Mouse (Mus musculus): Measurements from ENCODE around the gene Ankrd55. TPM values are rescaled to one million over a fixed set of nuclear protein-coding genes. Genes with fewer than 3 reads are reported as not detected.

Gene Ankrd55
- polyA plus RNA-seq, 1 experiment from 2014 or later: 9.2 TPM

DNA sequence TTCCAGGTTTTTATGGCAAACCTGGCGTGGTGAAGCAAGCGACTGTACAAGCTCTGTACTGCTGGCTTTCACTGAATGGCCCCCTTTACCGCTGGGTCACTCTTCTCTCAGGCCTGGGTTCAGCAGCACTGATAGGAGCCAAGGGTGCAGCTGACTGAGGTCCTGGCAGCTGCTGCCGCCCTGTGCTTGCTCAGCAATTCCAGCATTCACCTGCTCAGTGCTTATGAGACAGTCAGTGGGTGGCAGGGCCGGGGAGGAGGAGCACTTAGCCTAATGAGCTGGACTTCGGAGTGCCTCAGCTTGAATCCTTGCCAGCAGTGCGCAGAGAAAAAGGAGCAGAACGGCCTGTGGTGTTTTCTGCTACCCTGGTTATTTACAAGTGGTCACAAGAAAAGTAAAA, 87.5 kb downstream of the Ankrd55 start:
- WGBS: 38% methylated on average over 8 of the region's 8 CpGs
- peak; percentile 55; the same call in 1 of the 2 replicates for ATAC-seq (ENCODE audit: low FRiP score)
- peak; percentile 41 for DNase-seq (ENCODE audit: low spot score)
- no peaks in the 10 kb centered on the region for H3K9me3 ChIP-seq (ENCODE audit: control insufficient read depth, low read length)
- no peak overlapping the region for H3K4me3 ChIP-seq (replicated peaks; ENCODE audit: low read length)
- H3K9ac ChIP-seq: no peak overlapping the region
- no peak overlapping the region for H3K27ac ChIP-seq
- H3K36me3 ChIP-seq (replicated peaks; ENCODE audit: control insufficient read depth, insufficient read depth): no peaks in the 10 kb centered on the region
- no peaks in the 10 kb centered on the region for H3K4me1 ChIP-seq (replicated peaks; ENCODE audit: control insufficient read depth, insufficient read depth, low read length)
- no peak overlapping the region for H3K4me2 ChIP-seq (replicated peaks)
- H3K27me3 ChIP-seq (ENCODE audit: control insufficient read depth, insufficient read depth, low read length): no peaks in the 10 kb centered on the region

DNA sequence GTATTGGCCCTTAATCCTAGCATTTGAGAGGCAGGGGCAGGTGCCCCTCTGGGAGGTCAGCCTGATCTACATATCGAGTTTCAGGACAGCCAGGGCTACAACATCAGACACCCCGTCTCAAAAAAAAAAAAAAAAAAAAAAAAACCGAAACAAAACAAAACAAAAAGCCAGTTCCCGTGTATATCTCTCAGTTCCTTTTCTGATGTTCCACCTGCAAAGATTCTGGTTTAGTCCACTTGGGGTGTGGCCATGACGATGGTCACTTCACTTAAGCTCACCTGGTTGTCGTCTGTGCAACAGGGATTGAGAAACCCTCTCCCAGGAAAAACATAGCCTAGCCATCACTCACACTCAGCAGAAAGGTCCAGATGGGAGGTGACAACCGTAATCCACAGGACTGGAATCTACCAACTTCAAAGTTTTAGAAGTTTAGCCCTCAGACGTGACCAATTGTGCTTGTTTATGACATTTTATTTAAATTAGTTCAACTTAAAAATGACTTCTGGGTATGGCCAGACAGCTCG, 90.6 kb downstream of the Ankrd55 start:
- H3K4me3 ChIP-seq (replicated peaks; ENCODE audit: low read length): no peak overlapping the region
- ATAC-seq (ENCODE audit: low FRiP score) (no peak), DNase-seq (ENCODE audit: low spot score) (no peak)
- H3K4me2 ChIP-seq (replicated peaks): no peak overlapping the region
- no peaks in the 10 kb centered on the region for H3K27me3 ChIP-seq (ENCODE audit: control insufficient read depth, insufficient read depth, low read length)
- no peaks in the 10 kb centered on the region for H3K4me1 ChIP-seq (replicated peaks; ENCODE audit: control insufficient read depth, insufficient read depth, low read length)
- H3K9me3 ChIP-seq (ENCODE audit: control insufficient read depth, low read length): no peaks in the 10 kb centered on the region
- H3K9ac ChIP-seq: no peak overlapping the region
- H3K27ac ChIP-seq: no peak overlapping the region
- 84% methylated on average over 9 of the region's 9 CpGs for WGBS
- no peaks in the 10 kb centered on the region for H3K36me3 ChIP-seq (replicated peaks; ENCODE audit: control insufficient read depth, insufficient read depth)

DNA sequence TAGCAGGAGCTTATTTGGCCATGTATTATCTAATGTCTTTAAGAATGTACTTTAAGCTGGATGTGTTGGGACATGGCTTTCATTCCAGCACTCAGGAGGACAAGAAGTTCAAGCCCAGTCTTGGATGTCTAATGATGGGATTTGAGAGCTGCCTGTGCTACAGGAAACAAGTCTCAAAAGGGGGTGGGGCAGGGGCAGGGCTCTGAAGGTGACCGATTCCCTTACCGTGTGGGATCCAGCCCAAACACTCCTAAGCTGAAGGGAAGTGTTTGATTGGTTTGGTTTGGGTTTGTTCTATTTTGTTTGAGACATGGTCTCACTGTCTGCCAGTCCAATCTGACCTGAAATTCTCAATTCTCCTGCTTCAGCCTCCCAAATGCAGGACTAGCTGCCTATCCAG, 93.2 kb downstream of the Ankrd55 start:
- no peak for DNase-seq (ENCODE audit: low spot score)
- no peak overlapping the region for H3K27ac ChIP-seq
- no peaks in the 10 kb centered on the region for H3K9me3 ChIP-seq (ENCODE audit: control insufficient read depth, low read length)
- no peaks in the 10 kb centered on the region for H3K27me3 ChIP-seq (ENCODE audit: control insufficient read depth, insufficient read depth, low read length)
- H3K4me2 ChIP-seq (replicated peaks): no peak overlapping the region
- 81% methylated on average over 2 of the region's 2 CpGs for WGBS
- H3K36me3 ChIP-seq (replicated peaks; ENCODE audit: control insufficient read depth, insufficient read depth): no peaks in the 10 kb centered on the region
- ATAC-seq (ENCODE audit: low FRiP score): no peak
- no peak overlapping the region for H3K4me3 ChIP-seq (replicated peaks; ENCODE audit: low read length)
- no peak overlapping the region for H3K9ac ChIP-seq
- H3K4me1 ChIP-seq (replicated peaks; ENCODE audit: control insufficient read depth, insufficient read depth, low read length): no peaks in the 10 kb centered on the region

DNA sequence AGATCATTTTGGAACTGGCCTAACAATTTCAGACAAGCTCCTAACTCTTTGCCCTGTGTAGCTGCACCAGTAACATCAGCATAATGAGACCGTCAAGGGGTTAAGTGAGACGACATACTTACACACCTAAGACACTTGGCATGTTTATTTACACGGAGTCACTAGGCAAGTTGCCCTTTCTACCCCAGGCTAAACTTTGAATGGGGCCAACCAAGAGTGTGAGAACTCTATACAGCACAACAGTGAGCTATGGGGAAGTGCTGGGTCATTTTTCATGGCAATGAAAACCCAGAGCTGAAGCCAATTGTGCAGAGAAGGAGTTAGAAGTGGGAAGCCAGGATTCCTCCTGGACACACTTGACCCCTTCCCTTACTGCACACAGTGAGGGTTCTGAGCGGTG, 94.2 kb downstream of the Ankrd55 start:
- no peak overlapping the region for H3K4me2 ChIP-seq (replicated peaks)
- H3K9ac ChIP-seq: no peak overlapping the region
- no peak overlapping the region for H3K27ac ChIP-seq
- ATAC-seq (ENCODE audit: low FRiP score) (no peak; the same call in 1 of the 2 replicates), DNase-seq (ENCODE audit: low spot score) (no peak)
- 73% methylated on average over 4 of the region's 4 CpGs for WGBS
- no peaks in the 10 kb centered on the region for H3K4me1 ChIP-seq (replicated peaks; ENCODE audit: control insufficient read depth, insufficient read depth, low read length)
- no peak overlapping the region for H3K4me3 ChIP-seq (replicated peaks; ENCODE audit: low read length)
- H3K9me3 ChIP-seq (ENCODE audit: control insufficient read depth, low read length): no peaks in the 10 kb centered on the region
- no peaks in the 10 kb centered on the region for H3K36me3 ChIP-seq (replicated peaks; ENCODE audit: control insufficient read depth, insufficient read depth)
- no peaks in the 10 kb centered on the region for H3K27me3 ChIP-seq (ENCODE audit: control insufficient read depth, insufficient read depth, low read length)

DNA sequence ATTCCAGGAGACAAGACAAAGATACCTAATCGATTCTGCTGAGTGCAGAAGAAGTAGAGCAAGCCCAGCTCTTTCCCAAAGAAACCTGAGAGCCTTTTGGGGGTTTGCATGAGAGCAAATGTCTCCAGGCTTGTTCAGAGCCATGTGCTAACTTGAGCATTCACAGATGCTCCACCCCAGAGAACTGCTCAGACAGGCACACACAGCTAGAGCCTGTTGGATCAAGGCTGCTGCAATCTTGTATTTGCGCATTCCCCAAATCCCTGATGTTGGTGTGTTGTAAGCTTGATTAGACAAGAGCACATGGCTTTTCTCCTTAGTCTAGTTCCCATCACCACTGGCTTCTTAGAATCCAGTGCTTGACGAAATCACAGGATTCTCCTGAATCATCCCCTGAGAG, 94.7 kb downstream of the Ankrd55 start:
- no peak for DNase-seq (ENCODE audit: low spot score)
- Histone ChIP-seq H3K27ac (no peak overlapping the region), H3K4me2 (replicated peaks) (no peak overlapping the region), H3K27me3 (ENCODE audit: control insufficient read depth, insufficient read depth, low read length) (no peaks in the 10 kb centered on the region), H3K9me3 (ENCODE audit: control insufficient read depth, low read length) (no peaks in the 10 kb centered on the region), H3K9ac (no peak overlapping the region), H3K4me1 (replicated peaks; ENCODE audit: control insufficient read depth, insufficient read depth, low read length) (no peaks in the 10 kb centered on the region), H3K36me3 (replicated peaks; ENCODE audit: control insufficient read depth, insufficient read depth) (no peaks in the 10 kb centered on the region), H3K4me3 (replicated peaks; ENCODE audit: low read length) (no peak overlapping the region)
- WGBS: 72% methylated on average over 3 of the region's 3 CpGs
- ATAC-seq (ENCODE audit: low FRiP score): no peak

DNA sequence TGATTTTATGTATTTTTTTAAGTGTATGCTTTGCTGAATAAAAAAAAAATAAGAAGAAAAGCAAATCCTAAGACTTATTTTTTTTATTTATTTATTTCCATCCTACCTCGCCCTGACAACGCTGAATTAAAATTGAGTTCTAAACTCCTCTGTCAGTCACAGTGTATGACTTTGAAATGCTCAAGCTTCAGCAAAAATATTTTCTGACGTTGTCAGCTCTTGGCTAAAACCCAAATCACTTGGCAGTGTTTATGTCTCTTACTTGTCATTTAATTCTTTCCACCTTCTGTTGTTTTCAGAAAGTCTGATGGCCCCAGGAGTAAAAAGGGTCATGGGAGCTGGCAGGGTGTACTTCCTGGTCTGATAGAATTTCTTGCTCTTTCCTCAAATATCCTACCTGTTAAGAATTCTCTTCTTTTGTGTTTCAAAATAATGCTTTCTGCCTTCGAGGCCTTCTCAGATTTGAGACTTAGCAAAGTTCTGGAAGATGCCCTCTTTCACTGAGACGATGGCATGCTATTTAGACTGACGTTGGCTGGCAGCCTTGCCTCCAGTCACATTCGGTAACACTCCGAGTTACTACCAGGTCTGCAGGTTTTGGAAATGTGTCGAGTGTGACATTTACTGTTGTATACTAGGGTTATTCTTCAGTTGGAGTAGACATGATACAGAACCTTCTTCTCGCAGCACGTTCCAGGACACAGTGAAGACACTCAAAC, 95.8 kb downstream of the Ankrd55 start:
- H3K9me3 ChIP-seq (ENCODE audit: control insufficient read depth, low read length): no peaks in the 10 kb centered on the region
- H3K4me3 ChIP-seq (replicated peaks; ENCODE audit: low read length): no peak overlapping the region
- WGBS: 85% methylated on average over 11 of the region's 11 CpGs
- no peak for DNase-seq (ENCODE audit: low spot score)
- no peak for ATAC-seq (ENCODE audit: low FRiP score)
- no peak overlapping the region for H3K27ac ChIP-seq
- H3K36me3 ChIP-seq (replicated peaks; ENCODE audit: control insufficient read depth, insufficient read depth): no peaks in the 10 kb centered on the region
- H3K4me1 ChIP-seq (replicated peaks; ENCODE audit: control insufficient read depth, insufficient read depth, low read length): no peaks in the 10 kb centered on the region
- H3K27me3 ChIP-seq (ENCODE audit: control insufficient read depth, insufficient read depth, low read length): no peaks in the 10 kb centered on the region
- no peak overlapping the region for H3K4me2 ChIP-seq (replicated peaks)
- no peak overlapping the region for H3K9ac ChIP-seq

DNA sequence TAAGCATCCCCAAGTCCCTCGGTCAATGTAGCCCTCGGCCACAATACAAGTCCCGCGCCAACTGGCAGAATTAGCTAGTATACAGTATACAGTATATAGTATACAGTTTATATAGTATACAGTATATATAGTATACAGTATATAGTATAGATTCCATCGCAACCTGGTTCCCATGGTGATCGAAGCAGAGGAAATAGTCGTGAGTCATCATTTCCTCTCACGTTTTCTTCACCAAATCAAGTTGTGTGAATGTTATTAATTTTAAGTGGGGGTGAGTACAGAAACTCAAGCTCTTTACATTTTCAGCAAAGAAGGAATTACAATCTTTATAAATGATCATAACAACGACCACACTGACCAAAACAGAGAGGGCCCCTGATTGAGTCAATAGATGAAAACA, 96.8 kb downstream of the Ankrd55 start:
- Histone ChIP-seq H3K36me3 (replicated peaks; ENCODE audit: control insufficient read depth, insufficient read depth) (no peaks in the 10 kb centered on the region), H3K9ac (no peak overlapping the region), H3K27ac (no peak overlapping the region), H3K4me1 (replicated peaks; ENCODE audit: control insufficient read depth, insufficient read depth, low read length) (no peaks in the 10 kb centered on the region), H3K4me2 (replicated peaks) (no peak overlapping the region), H3K9me3 (ENCODE audit: control insufficient read depth, low read length) (no peaks in the 10 kb centered on the region), H3K4me3 (replicated peaks; ENCODE audit: low read length) (no peak overlapping the region), H3K27me3 (ENCODE audit: control insufficient read depth, insufficient read depth, low read length) (no peaks in the 10 kb centered on the region)
- no peak for ATAC-seq (ENCODE audit: low FRiP score)
- DNase-seq (ENCODE audit: low spot score): no peak
- WGBS: 95% methylated on average over 9 of the region's 9 CpGs

DNA sequence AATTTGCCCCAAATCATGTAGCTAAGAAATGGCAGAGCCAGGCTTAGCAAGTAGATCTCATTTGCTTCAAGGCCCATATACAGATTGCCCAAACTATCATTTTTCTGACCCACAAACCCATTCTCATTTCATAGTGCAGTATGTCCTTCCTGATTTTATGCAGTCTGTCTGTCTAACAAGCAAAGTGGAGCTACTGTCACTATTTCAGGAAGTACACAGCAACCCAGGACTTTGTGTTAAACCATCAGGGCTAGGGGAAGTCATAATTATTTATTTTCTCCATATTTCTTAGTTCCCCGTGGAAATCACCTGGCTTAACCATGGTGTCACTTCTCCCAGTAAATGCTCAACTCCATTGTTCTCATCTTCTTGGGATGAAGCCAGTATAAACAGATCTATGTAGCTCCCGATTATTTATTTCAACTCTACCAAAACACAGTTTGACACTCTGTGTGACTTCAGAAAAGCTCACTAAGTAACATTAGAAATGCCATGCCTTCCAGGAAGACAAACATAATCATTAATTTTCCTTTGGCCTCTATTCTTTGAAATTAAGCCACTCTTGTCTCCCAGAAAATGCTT, 98.3 kb downstream of the Ankrd55 start:
- ATAC-seq (ENCODE audit: low FRiP score) (no peak), DNase-seq (ENCODE audit: low spot score) (no peak)
- H3K4me3 ChIP-seq (replicated peaks; ENCODE audit: low read length): no peak overlapping the region
- no peaks in the 10 kb centered on the region for H3K27me3 ChIP-seq (ENCODE audit: control insufficient read depth, insufficient read depth, low read length)
- H3K27ac ChIP-seq: no peak overlapping the region
- no peaks in the 10 kb centered on the region for H3K4me1 ChIP-seq (replicated peaks; ENCODE audit: control insufficient read depth, insufficient read depth, low read length)
- no peak overlapping the region for H3K4me2 ChIP-seq (replicated peaks)
- H3K9me3 ChIP-seq (ENCODE audit: control insufficient read depth, low read length): no peaks in the 10 kb centered on the region
- H3K36me3 ChIP-seq (replicated peaks; ENCODE audit: control insufficient read depth, insufficient read depth): no peaks in the 10 kb centered on the region
- WGBS: 65% methylated on average over 2 of the region's 2 CpGs
- H3K9ac ChIP-seq: no peak overlapping the region

DNA sequence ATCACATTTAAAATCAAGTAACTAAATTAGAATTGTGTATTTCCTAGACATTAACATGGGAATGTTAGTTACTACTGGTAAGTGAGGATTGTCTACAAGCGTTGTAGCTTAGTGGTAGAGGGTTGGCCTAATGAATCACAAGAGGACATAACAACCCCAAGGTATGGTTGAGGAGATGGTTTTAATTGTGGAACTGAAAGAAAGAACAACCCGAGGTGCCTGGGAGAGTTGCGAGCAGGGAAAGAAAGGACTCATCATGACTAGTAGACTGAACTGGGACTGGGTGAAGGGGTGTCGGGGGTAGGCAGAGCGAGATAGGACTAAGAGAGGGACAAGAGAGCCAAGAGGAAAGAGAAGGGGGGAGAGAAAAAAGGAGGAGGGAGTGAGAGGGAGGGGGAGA, 99.0 kb downstream of the Ankrd55 start:
- Histone ChIP-seq H3K9ac (no peak overlapping the region), H3K4me1 (replicated peaks; ENCODE audit: control insufficient read depth, insufficient read depth, low read length) (no peaks in the 10 kb centered on the region), H3K9me3 (ENCODE audit: control insufficient read depth, low read length) (no peaks in the 10 kb centered on the region), H3K4me2 (replicated peaks) (no peak overlapping the region), H3K36me3 (replicated peaks; ENCODE audit: control insufficient read depth, insufficient read depth) (no peaks in the 10 kb centered on the region), H3K4me3 (replicated peaks; ENCODE audit: low read length) (no peak overlapping the region), H3K27ac (no peak overlapping the region), H3K27me3 (ENCODE audit: control insufficient read depth, insufficient read depth, low read length) (no peaks in the 10 kb centered on the region)
- 81% methylated on average over 5 of the region's 5 CpGs for WGBS
- DNase-seq (ENCODE audit: low spot score) (no peak), ATAC-seq (ENCODE audit: low FRiP score) (no peak)
